ENCODE assay signal across 13 mouse cellular contexts in the genomic region with DNA sequence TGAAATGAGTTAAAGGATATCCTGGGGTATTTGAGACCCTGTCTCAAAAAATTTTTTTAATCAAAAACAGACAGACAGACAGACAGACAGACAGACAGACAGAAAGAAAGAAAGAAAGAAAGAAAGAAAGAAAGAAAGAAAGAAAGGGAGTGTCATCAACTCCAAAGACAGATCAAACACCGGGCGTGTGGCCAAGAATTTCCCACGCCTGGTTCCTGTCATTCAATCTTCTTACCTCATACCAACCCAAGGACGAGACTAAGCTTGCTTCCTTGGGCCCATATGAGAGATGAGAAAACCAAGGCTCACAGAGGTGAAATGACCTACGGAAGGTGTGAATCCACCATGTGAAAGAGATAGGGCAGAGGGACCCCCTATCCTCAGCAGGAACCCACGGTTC.
"Had no signal": no experiment of that assay in that cellular context is flagged by ENCODE, and none has a peak within 500 bp of the region (broad histone marks: within the 10 kb centered on the region; RNA-seq: fewer than 3 reads in every experiment).

No protein-coding gene starts in this region.

- H3K4me2 ChIP-seq: liver, embryonic 13.5 days; midbrain, embryonic 12.5 days had no signal

- H3K27ac ChIP-seq: kidney, postnatal 0 days; liver, embryonic 13.5 days; macrophage; midbrain, embryonic 12.5 days; stomach, postnatal 0 days had no signal

- ATAC-seq: intestine, postnatal 0 days; liver, postnatal 0 days; lung, postnatal 0 days had no signal

- H3K4me1 ChIP-seq: liver, embryonic 13.5 days had no signal

- H3K9ac ChIP-seq: liver, embryonic 13.5 days; liver, postnatal 0 days; midbrain, embryonic 12.5 days had no signal

- H3K36me3 ChIP-seq: liver, embryonic 13.5 days; midbrain, embryonic 12.5 days had no signal

- H3K9me3 ChIP-seq: liver, embryonic 13.5 days; midbrain, embryonic 12.5 days had no signal

- H3K4me3 ChIP-seq: liver, embryonic 13.5 days; megakaryocyte, embryonic 14.5 days; midbrain, embryonic 12.5 days had no signal

- DNase-seq: kidney, adult 8-10 months; kidney, postnatal 4 days; liver; liver, embryonic 13.5 days; liver, postnatal 0 days; thymus, postnatal 4 days had no signal

- H3K27me3 ChIP-seq: liver, embryonic 13.5 days; megakaryocyte, embryonic 14.5 days had no signal
